1 mouse cellular context compared by ENCODE assay signal in the genomic region with DNA sequence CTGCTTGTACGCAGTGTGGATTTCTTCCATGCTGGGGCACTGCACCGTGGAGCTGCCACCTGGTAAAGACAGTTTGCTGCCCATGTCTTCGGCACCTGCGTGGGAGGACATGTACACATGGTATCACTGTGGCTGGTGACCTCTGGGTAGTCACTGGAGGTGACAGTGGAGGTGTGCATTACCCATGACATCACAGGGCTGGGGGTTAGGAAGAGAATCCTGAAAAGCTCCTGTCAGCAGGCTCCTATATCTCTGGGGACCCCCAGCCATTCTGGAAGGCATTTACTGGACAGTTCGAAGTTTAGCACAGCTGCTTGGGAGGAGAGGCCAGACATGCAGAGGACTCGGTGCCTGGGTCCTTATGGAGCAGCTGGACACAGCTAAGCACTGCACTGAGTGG.
TF ChIP-seq lines count a peak whose summit lies in the region.

No protein-coding gene starts in this region.

TF ChIP-seq in myocyte, 11 proteins besides CTCF, POLR2A, EP300 and RAD21 (continued from another document):
- TF ChIP-seq E2F4 (IDR thresholded peaks at IDR 0.05; ENCODE audit: insufficient read depth) (no peak), REST (IDR thresholded peaks at IDR 0.05; ENCODE audit: insufficient read depth, insufficient read length) (no peak), TCF12 (IDR thresholded peaks at IDR 0.05; ENCODE audit: insufficient read depth, poor library complexity, severe bottlenecking) (no peak), TCF3 (IDR thresholded peaks at IDR 0.05; ENCODE audit: insufficient read length, low read depth) (no peak), SRF (IDR thresholded peaks at IDR 0.05; ENCODE audit: control insufficient read depth, insufficient read length, low read depth) (no peak)
